Comparison of ENCODE assay signal across 9 mouse cellular contexts in the genomic region with DNA sequence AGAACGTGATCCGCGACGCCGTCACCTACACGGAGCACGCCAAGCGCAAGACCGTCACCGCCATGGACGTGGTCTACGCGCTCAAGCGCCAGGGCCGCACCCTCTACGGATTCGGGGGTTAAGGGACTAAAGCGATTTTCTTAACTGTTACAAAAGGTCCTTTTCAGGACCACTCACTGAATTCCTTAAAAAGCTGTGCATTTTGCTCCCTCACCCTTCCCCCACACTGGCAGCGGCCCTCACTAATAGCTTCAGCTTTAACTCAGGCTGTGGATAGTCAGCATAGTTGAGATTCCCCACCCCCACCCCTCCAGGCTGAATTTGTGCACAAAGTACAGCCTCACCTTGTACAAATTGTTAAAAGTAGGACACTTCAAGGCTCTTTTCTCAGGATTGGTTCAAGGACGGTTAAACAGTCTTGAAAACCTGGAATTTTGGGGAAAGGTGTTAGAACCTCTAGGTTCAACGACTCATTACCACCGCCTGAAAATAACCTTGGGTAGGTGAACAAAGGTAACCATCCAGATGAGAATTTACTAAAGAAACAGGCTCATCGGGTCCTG. TPM values are rescaled to one million over a fixed set of nuclear protein-coding genes. Genes with fewer than 3 reads are reported as not detected.
DNase-seq lines count a peak whose midpoint lies in the region; ATAC-seq and TF ChIP-seq lines count a peak whose summit lies in the region.
"Had no signal": no experiment of that assay in that cellular context is flagged by ENCODE, and none has a peak within 500 bp of the region (broad histone marks: within the 10 kb centered on the region; RNA-seq: fewer than 3 reads in every experiment).

No protein-coding gene starts in this region.

- peak overlapping the region; percentile 74 for H3K4me2 ChIP-seq in embryonic facial prominence, embryonic 11.5 days (ENCODE audit: low read depth, low read length)

- TF ChIP-seq CTCF in gastrocnemius, adult 2 months (IDR thresholded peaks at IDR 0.05) = no peak

- no peak overlapping the region for H3K27ac ChIP-seq in gastrocnemius, adult 2 months
- H3K27ac ChIP-seq in embryonic facial prominence, embryonic 11.5 days (replicated peaks; ENCODE audit: low read depth, low read length) = peak overlapping the region; percentile 91
- peak overlapping the region; percentile 92 for H3K27ac ChIP-seq in limb, embryonic 10.5 days

- no peak for DNase-seq in gastrocnemius, adult 2 months
- DNase-seq in gastrocnemius, postnatal 10 days = no peak
- peak; percentile 34 for DNase-seq in 3T3-L1 (ENCODE audit: low read depth, low spot score)
- peak; percentile 73 for DNase-seq in embryonic facial prominence, embryonic 11.5 days (ENCODE audit: low spot score)
- DNase-seq in limb, embryonic 10.5 days (ENCODE audit: low spot score) = peak; percentile 68
- peak; percentile 63 for DNase-seq in neural tube, embryonic 10.5 days (ENCODE audit: extremely low spot score, low spot score)
- no peak for DNase-seq in urinary bladder, adult 2 months (ENCODE audit: low spot score)

- peak overlapping the region; percentile 63 for H3K4me3 ChIP-seq in gastrocnemius, adult 2 months
- peak overlapping the region; percentile 35 for H3K4me3 ChIP-seq in embryonic facial prominence, embryonic 11.5 days (ENCODE audit: low read depth, low read length)
- peak overlapping the region; percentile 52 for H3K4me3 ChIP-seq in limb, embryonic 10.5 days

- no peaks in the 10 kb centered on the region for H3K27me3 ChIP-seq in embryonic facial prominence, embryonic 11.5 days (ENCODE audit: control insufficient read depth, insufficient read depth, low read length)
- no peaks in the 10 kb centered on the region for H3K27me3 ChIP-seq in limb, embryonic 10.5 days (ENCODE audit: low read depth, poor library complexity, severe bottlenecking)
- H3K27me3 ChIP-seq: Patski had no signal

- 3% methylated on average over 14 of the region's 23 CpGs for WGBS in embryonic facial prominence, embryonic 11.5 days
- 2% methylated on average over 22 of the region's 23 CpGs for WGBS in limb, embryonic 10.5 days

- H3K9ac ChIP-seq in embryonic facial prominence, embryonic 11.5 days (replicated peaks; ENCODE audit: low read length) = peak overlapping the region; percentile 77

- peak; percentile 9; the same call in 1 of the 2 replicates for ATAC-seq in embryonic facial prominence, embryonic 11.5 days (replicated peaks; ENCODE audit: insufficient number of reproducible peaks, low FRiP score, low TSS enrichment, low read depth)
- ATAC-seq in granulocyte monocyte progenitor cell, adult 5-6 weeks (replicated peaks; ENCODE audit: poor library complexity, severe bottlenecking) = no peak

- intact Hi-C loops in gastrocnemius, adult 2 months (cut with DNase I) = loop anchor here (10.0 kb wide), 1 partner anchor 392 kb away; a partner anchor contains a TSS

- H3K36me3 ChIP-seq in embryonic facial prominence, embryonic 11.5 days (replicated peaks; ENCODE audit: control insufficient read depth, insufficient read depth, low read depth, low read length) = no peaks in the 10 kb centered on the region
- no peaks in the 10 kb centered on the region for H3K36me3 ChIP-seq in limb, embryonic 10.5 days

- H3K4me1 ChIP-seq in embryonic facial prominence, embryonic 11.5 days (ENCODE audit: control insufficient read depth, insufficient read depth, low read length) = no peaks in the 10 kb centered on the region
- H3K4me1 ChIP-seq in limb, embryonic 10.5 days = peaks cover 12% of the 10 kb centered on the region

- no peaks in the 10 kb centered on the region for H3K9me3 ChIP-seq in embryonic facial prominence, embryonic 11.5 days (replicated peaks; ENCODE audit: control insufficient read depth, low read length)
- no peaks in the 10 kb centered on the region for H3K9me3 ChIP-seq in limb, embryonic 10.5 days (replicated peaks)

RNA-seq across cellular contexts. Expression of a gene that starts 0.5 kb away (rescaled TPM):
- 1 to 10 TPM; 2.1 to 3.7 TPM for total RNA-seq in gastrocnemius, adult 2 months (2021)
- total RNA-seq in gastrocnemius, postnatal 10 days (2021) = 100 to 1,000 TPM; 131 to 149 TPM
- polyA plus RNA-seq in embryonic facial prominence, embryonic 11.5 days (2014; fragmentation: Nextera tagmentation; extraction: Ambion mirVana) = 7.4 and 10.1 TPM in 2 replicates
- 4.4 and 5.9 TPM in 2 replicates for polyA plus RNA-seq in limb, embryonic 10.5 days (2016; fragmentation: Nextera tagmentation; extraction: Ambion mirVana)
- total RNA-seq in granulocyte monocyte progenitor cell, adult 5-6 weeks (2014; fragmentation: Nextera tagmentation) = 70.4 and 87.8 TPM in 2 replicates
- total RNA-seq in granulocyte monocyte progenitor cell, adult 5-6 weeks (2017) = 487 and 745 TPM in 2 replicates
- polyA plus RNA-seq in urinary bladder, adult 2 months (2012; rRNA removed) = 0.75 and 0.94 TPM in 2 replicates

RNA-seq across cellular contexts. Expression of a gene that starts 3.7 kb away (rescaled TPM):
- total RNA-seq in gastrocnemius, adult 2 months (2021) = 1 to 10 TPM in 1 of 2 experiments, under 1 TPM in 1; 0.61 to 1.4 TPM
- total RNA-seq in gastrocnemius, postnatal 10 days (2021) = 100 to 1,000 TPM; 140 to 160 TPM
- not detected in 2 replicates for polyA plus RNA-seq in embryonic facial prominence, embryonic 11.5 days (2014; fragmentation: Nextera tagmentation; extraction: Ambion mirVana)
- 0.51 and 0.62 TPM in 2 replicates for polyA plus RNA-seq in limb, embryonic 10.5 days (2016; fragmentation: Nextera tagmentation; extraction: Ambion mirVana)
- total RNA-seq in granulocyte monocyte progenitor cell, adult 5-6 weeks (2014; fragmentation: Nextera tagmentation) = 9.3 and 71.7 TPM in 2 replicates
- 657 and 709 TPM in 2 replicates for total RNA-seq in granulocyte monocyte progenitor cell, adult 5-6 weeks (2017)
- polyA plus RNA-seq in urinary bladder, adult 2 months (2012; rRNA removed) = 0.48 and 1.2 TPM in 2 replicates

RNA-seq across cellular contexts. Expression of a gene that starts 4.9 kb away (rescaled TPM):
- total RNA-seq in gastrocnemius, adult 2 months (2021) = 1 to 10 TPM; 2.9 to 4.2 TPM
- total RNA-seq in gastrocnemius, postnatal 10 days (2021) = 100 to 1,000 TPM; 159 to 176 TPM
- 4.0 and 4.3 TPM in 2 replicates for polyA plus RNA-seq in embryonic facial prominence, embryonic 11.5 days (2014; fragmentation: Nextera tagmentation; extraction: Ambion mirVana)
- polyA plus RNA-seq in limb, embryonic 10.5 days (2016; fragmentation: Nextera tagmentation; extraction: Ambion mirVana) = 3.0 and 5.3 TPM in 2 replicates
- 33.7 and 64.5 TPM in 2 replicates for total RNA-seq in granulocyte monocyte progenitor cell, adult 5-6 weeks (2014; fragmentation: Nextera tagmentation)
- total RNA-seq in granulocyte monocyte progenitor cell, adult 5-6 weeks (2017) = 287 and 376 TPM in 2 replicates
- polyA plus RNA-seq in urinary bladder, adult 2 months (2012; rRNA removed) = 0.34 and 0.66 TPM in 2 replicates

RNA-seq across cellular contexts. Expression of a gene that starts 5.2 kb away (rescaled TPM):
- total RNA-seq in gastrocnemius, adult 2 months (2021) = 1 to 10 TPM; 1.6 to 1.8 TPM
- 100 to 1,000 TPM; 213 to 261 TPM for total RNA-seq in gastrocnemius, postnatal 10 days (2021)
- polyA plus RNA-seq in embryonic facial prominence, embryonic 11.5 days (2014; fragmentation: Nextera tagmentation; extraction: Ambion mirVana) = 8.3 and 10.5 TPM in 2 replicates
- polyA plus RNA-seq in limb, embryonic 10.5 days (2016; fragmentation: Nextera tagmentation; extraction: Ambion mirVana) = 6.3 and 9.7 TPM in 2 replicates
- total RNA-seq in granulocyte monocyte progenitor cell, adult 5-6 weeks (2014; fragmentation: Nextera tagmentation) = 92.5 and 158 TPM in 2 replicates
- 628 and 657 TPM in 2 replicates for total RNA-seq in granulocyte monocyte progenitor cell, adult 5-6 weeks (2017)
- polyA plus RNA-seq in urinary bladder, adult 2 months (2012; rRNA removed) = 0.48 and 0.52 TPM in 2 replicates

RNA-seq across cellular contexts. Expression of a gene that starts 6.2 kb away (rescaled TPM):
- total RNA-seq in gastrocnemius, adult 2 months (2021) = 1 to 10 TPM; 1.2 to 1.5 TPM
- 100 to 1,000 TPM; 124 to 147 TPM for total RNA-seq in gastrocnemius, postnatal 10 days (2021)
- polyA plus RNA-seq in embryonic facial prominence, embryonic 11.5 days (2014; fragmentation: Nextera tagmentation; extraction: Ambion mirVana) = 4.5 and 5.0 TPM in 2 replicates
- polyA plus RNA-seq in limb, embryonic 10.5 days (2016; fragmentation: Nextera tagmentation; extraction: Ambion mirVana) = 2.1 and 4.0 TPM in 2 replicates
- total RNA-seq in granulocyte monocyte progenitor cell, adult 5-6 weeks (2014; fragmentation: Nextera tagmentation) = 143 and 207 TPM in 2 replicates
- 1,974 and 2,146 TPM in 2 replicates for total RNA-seq in granulocyte monocyte progenitor cell, adult 5-6 weeks (2017)
- not detected in 2 replicates for polyA plus RNA-seq in urinary bladder, adult 2 months (2012; rRNA removed)

Comparison
In these comparisons a context has a peak if more than half of its experiments do, and no peak if none do; other contexts are left out.
1. RNA of a gene that starts 0.5 kb away (total RNA-seq): 70.4 to 745 TPM in granulocyte monocyte progenitor cell, adult 5-6 weeks and 131 to 149 TPM in gastrocnemius, postnatal 10 days; 2.1 to 3.7 TPM in gastrocnemius, adult 2 months; every median in the first group is over 10 times any median in the second.
2. RNA of a gene that starts 3.7 kb away (total RNA-seq): 9.3 to 709 TPM in granulocyte monocyte progenitor cell, adult 5-6 weeks and 140 to 160 TPM in gastrocnemius, postnatal 10 days; 0.61 to 1.4 TPM in gastrocnemius, adult 2 months; every median in the first group is over 4 times any median in the second.
3. RNA of a gene that starts 4.9 kb away (total RNA-seq): 33.7 to 376 TPM in granulocyte monocyte progenitor cell, adult 5-6 weeks and 159 to 176 TPM in gastrocnemius, postnatal 10 days; 2.9 to 4.2 TPM in gastrocnemius, adult 2 months; every median in the first group is over 4 times any median in the second.
4. DNase-seq: peak in 3T3-L1 (single experiment), embryonic facial prominence, embryonic 11.5 days (single experiment), limb, embryonic 10.5 days (single experiment) and neural tube, embryonic 10.5 days (single experiment); none in gastrocnemius, adult 2 months (single experiment), gastrocnemius, postnatal 10 days (single experiment) and urinary bladder, adult 2 months (single experiment).
5. Peak in every context shown above with its lines, with median percentiles within 50 percentile points of each other: H3K4me3 ChIP-seq.